Mouse (Mus musculus) macrophage (primary cell): ENCODE measurements around the gene Btbd17. TPM values are rescaled to one million over a fixed set of nuclear protein-coding genes. Genes with fewer than 3 reads are reported as not detected.

ENCODE experiments used
- H3K27ac ChIP-seq: fragments of 350-480 bp; formaldehyde crosslinking; 2 replicates; pipeline ENCODE4 v1.9.0; 2021
- H3K36me3 ChIP-seq: fragments of 350-480 bp; formaldehyde crosslinking; 2 replicates; pipeline ENCODE4 v1.9.0; 2021; ENCODE audit errors: inconsistent target
- H3K4me3 ChIP-seq: fragments of 350-480 bp; formaldehyde crosslinking; 2 replicates; pipeline ENCODE4 v1.9.0; 2021; ENCODE audit errors: inconsistent target
- H3K79me2 ChIP-seq: fragments of 350-480 bp; formaldehyde crosslinking; 2 replicates; pipeline ENCODE4 v1.9.0; 2021; ENCODE audit errors: inconsistent target
- WGBS: methylation state at CpG from one replicate; pipeline ENCODE4 v1.1.7; 2026; ENCODE audit warnings: inconsistent platforms; ENCODE audit not compliant: missing documents; 5-methylcytosine and 5-hydroxymethylcytosine counted together
- polyA plus RNA-seq: library from polyadenylated mRNA; stranded (reverse); fragments of 250-400 nt; gene quantifications from 3 replicates; pipeline ENCODE4 v1.2.4, GENCODE M21; 2018; ENCODE audit warnings: inconsistent platforms

Btbd17 gene
- polyA plus RNA-seq, 1 experiment from 2014 or later = not detected

GRCm38 (mm10) chr11:114793868-114794545 is 1.7 kb downstream of the Btbd17 start:
- WGBS = 78% methylated on average over 19 of the region's 19 CpGs
- Histone ChIP-seq H3K79me2 (no peaks in the 10 kb centered on the region), H3K36me3 (no peaks in the 10 kb centered on the region), H3K4me3 (no peak overlapping the region), H3K27ac (no peak overlapping the region)

GRCm38 (mm10) chr11:114792931-114793494 is 2.7 kb downstream of the Btbd17 start:
- WGBS = 30% methylated on average over 5 of the region's 5 CpGs
- Histone ChIP-seq H3K36me3 (no peaks in the 10 kb centered on the region), H3K4me3 (no peak overlapping the region), H3K79me2 (no peaks in the 10 kb centered on the region), H3K27ac (no peak overlapping the region)

GRCm38 (mm10) chr11:114791891-114792411 is 3.8 kb downstream of the Btbd17 start:
- Histone ChIP-seq H3K79me2 (no peaks in the 10 kb centered on the region), H3K4me3 (no peak overlapping the region), H3K27ac (no peak overlapping the region), H3K36me3 (no peaks in the 10 kb centered on the region)
- 2% methylated on average over 49 of the region's 59 CpGs for WGBS

GRCm38 (mm10) chr11:114791351-114791889 is 4.3 kb downstream of the Btbd17 start:
- Histone ChIP-seq H3K79me2 (no peaks in the 10 kb centered on the region), H3K36me3 (no peaks in the 10 kb centered on the region), H3K4me3 (no peak overlapping the region), H3K27ac (no peak overlapping the region)
- WGBS = 6% methylated on average over 50 of the region's 50 CpGs

GRCm38 (mm10) chr11:114790841-114791240 is 4.9 kb downstream of the Btbd17 start:
- Histone ChIP-seq H3K79me2 (no peaks in the 10 kb centered on the region), H3K4me3 (no peak overlapping the region), H3K27ac (no peak overlapping the region), H3K36me3 (no peaks in the 10 kb centered on the region)
- WGBS = 30% methylated on average over 4 of the region's 4 CpGs

GRCm38 (mm10) chr11:114790171-114790570 is 5.6 kb downstream of the Btbd17 start:
- Histone ChIP-seq H3K79me2 (no peaks in the 10 kb centered on the region), H3K36me3 (no peaks in the 10 kb centered on the region), H3K27ac (no peak overlapping the region), H3K4me3 (no peak overlapping the region)
- WGBS = 81% methylated on average over 10 of the region's 12 CpGs

- Histone ChIP-seq H3K79me2 (no peaks in the 10 kb centered on the region), H3K36me3 (no peaks in the 10 kb centered on the region), H3K4me3 (no peak overlapping the region), H3K27ac (no peak overlapping the region)
- WGBS = 93% methylated on average over 9 of the region's 9 CpGs
Measured at GRCm38 (mm10) chr11:114789716-114790115, 6.0 kb downstream of the Btbd17 start.

GRCm38 (mm10) chr11:114789061-114789714 is 6.6 kb downstream of the Btbd17 start:
- no peak overlapping the region for H3K27ac ChIP-seq
- H3K4me3 ChIP-seq = no peak overlapping the region
- H3K79me2 ChIP-seq = no peaks in the 10 kb centered on the region
- WGBS = 13% methylated on average over 28 of the region's 30 CpGs
- no peaks in the 10 kb centered on the region for H3K36me3 ChIP-seq

GRCm38 (mm10) chr11:114787611-114788010 is 8.1 kb downstream of the Btbd17 start:
- Histone ChIP-seq H3K79me2 (no peaks in the 10 kb centered on the region), H3K4me3 (no peak overlapping the region), H3K27ac (no peak overlapping the region), H3K36me3 (no peaks in the 10 kb centered on the region)
- WGBS = 95% methylated on average over 3 of the region's 3 CpGs

GRCm38 (mm10) chr11:114786326-114786725 is 9.4 kb downstream of the Btbd17 start:
- no peak overlapping the region for H3K4me3 ChIP-seq
- H3K36me3 ChIP-seq = no peaks in the 10 kb centered on the region
- no peak overlapping the region for H3K27ac ChIP-seq
- H3K79me2 ChIP-seq = no peaks in the 10 kb centered on the region
- WGBS = 4% methylated on average over 42 of the region's 43 CpGs

- 48% methylated on average over 10 of the region's 10 CpGs for WGBS
- H3K79me2 ChIP-seq = no peaks in the 10 kb centered on the region
- H3K36me3 ChIP-seq = no peaks in the 10 kb centered on the region
- no peak overlapping the region for H3K4me3 ChIP-seq
- H3K27ac ChIP-seq = no peak overlapping the region
Measured at GRCm38 (mm10) chr11:114785892-114786291, 9.9 kb downstream of the Btbd17 start.

GRCm38 (mm10) chr11:114780076-114780475 is 15.7 kb downstream of the Btbd17 start:
- WGBS = 68% methylated on average over 9 of the region's 9 CpGs
- no peaks in the 10 kb centered on the region for H3K79me2 ChIP-seq
- no peaks in the 10 kb centered on the region for H3K36me3 ChIP-seq
- H3K4me3 ChIP-seq = no peak overlapping the region
- H3K27ac ChIP-seq = no peak overlapping the region

GRCm38 (mm10) chr11:114771896-114772295 is 23.8 kb downstream of the Btbd17 start:
- Histone ChIP-seq H3K79me2 (no peaks in the 10 kb centered on the region), H3K4me3 (no peak overlapping the region), H3K36me3 (no peaks in the 10 kb centered on the region), H3K27ac (no peak overlapping the region)
- 97% methylated on average over 2 of the region's 2 CpGs for WGBS

- Histone ChIP-seq H3K36me3 (no peaks in the 10 kb centered on the region), H3K4me3 (no peak overlapping the region)
- 88% methylated on average over 6 of the region's 6 CpGs for WGBS
Measured at GRCm38 (mm10) chr11:114769911-114770310, 25.8 kb downstream of the Btbd17 start.

More at GRCm38 (mm10) chr11:114769911-114770310, 25.8 kb downstream of the Btbd17 start:
- Histone ChIP-seq H3K79me2 (no peaks in the 10 kb centered on the region), H3K27ac (no peak overlapping the region)
